Comparison of ENCODE assay signal across 9 mouse cellular contexts in the genomic region with DNA sequence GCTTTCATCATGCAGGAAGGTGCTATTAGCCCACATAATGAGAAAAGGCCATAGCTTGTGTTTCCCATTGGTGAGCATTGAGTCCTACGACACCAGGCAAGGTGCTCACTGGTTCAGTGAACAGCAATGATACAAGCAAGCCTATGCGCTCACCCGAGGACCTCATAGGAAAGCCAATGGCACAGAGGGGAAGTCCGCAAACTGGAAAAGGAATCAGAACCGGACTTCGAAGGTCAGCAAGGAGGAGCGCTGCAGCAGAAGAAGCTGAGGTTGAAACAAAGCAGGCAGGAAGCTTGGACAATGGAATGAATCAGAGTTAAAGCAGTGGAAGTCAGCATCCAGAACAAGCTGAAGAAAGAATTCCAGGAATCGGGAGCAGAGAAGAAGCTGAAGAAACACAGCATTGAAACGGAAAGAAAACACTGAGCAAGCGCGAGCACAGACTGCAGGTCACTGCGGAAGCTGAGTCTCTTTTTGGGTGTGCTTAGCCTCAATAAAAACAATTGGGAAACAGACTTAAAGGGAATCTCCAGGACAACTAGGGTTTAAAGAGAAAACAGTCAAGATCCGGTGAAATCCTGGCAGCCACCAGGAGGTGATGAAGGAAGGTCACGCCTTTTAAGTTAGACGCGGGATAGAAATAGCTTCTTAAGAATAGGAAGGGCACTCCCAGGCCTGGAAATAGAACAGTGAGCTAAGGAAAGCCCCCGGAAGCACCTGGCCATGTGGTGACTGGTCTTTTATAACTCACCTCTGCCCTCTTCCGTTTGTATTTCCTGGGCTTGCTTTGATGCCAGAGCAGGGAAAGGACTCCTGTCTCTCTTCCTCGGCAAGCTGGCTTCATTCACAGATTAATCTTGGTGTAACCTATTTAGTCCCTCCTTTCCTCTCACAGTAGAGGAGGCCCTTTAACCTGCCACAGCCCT.
DNase-seq lines count a peak whose midpoint lies in the region; ATAC-seq and TF ChIP-seq lines count a peak whose summit lies in the region.
"Had no signal": no experiment of that assay in that cellular context is flagged by ENCODE, and none has a peak within 500 bp of the region (broad histone marks: within the 10 kb centered on the region; RNA-seq: fewer than 3 reads in every experiment).

No protein-coding gene starts in this region.

- no peaks in the 10 kb centered on the region for H3K36me3 ChIP-seq in kidney, embryonic 15.5 days
- H3K36me3 ChIP-seq in hindbrain, postnatal 0 days (ENCODE audit: insufficient read depth, low read length) = no peaks in the 10 kb centered on the region
- no peaks in the 10 kb centered on the region for H3K36me3 ChIP-seq in forebrain, embryonic 15.5 days

- ATAC-seq in kidney, embryonic 15.5 days (replicated peaks; ENCODE audit: low FRiP score) = peak; percentile 17; the same call in 1 of the 2 replicates
- peak; percentile 40 for ATAC-seq in megakaryocyte progenitor cell, adult 5-6 weeks (replicated peaks; ENCODE audit: poor library complexity)
- ATAC-seq in hindbrain, postnatal 0 days = no peak
- ATAC-seq in forebrain, embryonic 15.5 days (replicated peaks) = no peak

- peak overlapping the region; percentile 41; the same call in 1 of the 2 replicates for H3K27ac ChIP-seq in kidney, embryonic 15.5 days
- no peak overlapping the region for H3K27ac ChIP-seq in hindbrain, postnatal 0 days
- H3K27ac ChIP-seq in forebrain, embryonic 15.5 days (replicated peaks) = no peak overlapping the region

- H3K4me2 ChIP-seq in kidney, embryonic 15.5 days = no peak overlapping the region
- H3K4me2 ChIP-seq in hindbrain, postnatal 0 days (ENCODE audit: low read depth, low read length) = no peak overlapping the region
- no peak overlapping the region; the same call in 1 of the 2 replicates for H3K4me2 ChIP-seq in forebrain, embryonic 15.5 days (replicated peaks)

- H3K9ac ChIP-seq in kidney, embryonic 15.5 days = no peak overlapping the region
- no peak overlapping the region for H3K9ac ChIP-seq in hindbrain, postnatal 0 days (replicated peaks; ENCODE audit: low read length)
- H3K9ac ChIP-seq in forebrain, embryonic 15.5 days (replicated peaks) = no peak overlapping the region

- H3K9me3 ChIP-seq in kidney, embryonic 15.5 days (replicated peaks) = no peaks in the 10 kb centered on the region
- H3K9me3 ChIP-seq in hindbrain, postnatal 0 days (ENCODE audit: low read length) = no peaks in the 10 kb centered on the region
- no peaks in the 10 kb centered on the region for H3K9me3 ChIP-seq in forebrain, embryonic 15.5 days

- H3K4me3 ChIP-seq in kidney, embryonic 15.5 days (replicated peaks) = no peak overlapping the region
- no peak overlapping the region for H3K4me3 ChIP-seq in hindbrain, postnatal 0 days (ENCODE audit: low read length)
- no peak overlapping the region for H3K4me3 ChIP-seq in forebrain, embryonic 15.5 days
- H3K4me3 ChIP-seq: erythroblast, embryonic 14.5 days had no signal

- H3K27me3 ChIP-seq in kidney, embryonic 15.5 days = no peaks in the 10 kb centered on the region
- no peaks in the 10 kb centered on the region for H3K27me3 ChIP-seq in hindbrain, postnatal 0 days (ENCODE audit: insufficient read depth, low read length)
- no peaks in the 10 kb centered on the region for H3K27me3 ChIP-seq in forebrain, embryonic 15.5 days

- H3K4me1 ChIP-seq in kidney, embryonic 15.5 days = peaks cover 7% of the 10 kb centered on the region
- H3K4me1 ChIP-seq in hindbrain, postnatal 0 days (ENCODE audit: insufficient read depth, low read length) = no peaks in the 10 kb centered on the region
- H3K4me1 ChIP-seq in forebrain, embryonic 15.5 days = no peaks in the 10 kb centered on the region

- WGBS in kidney, embryonic 15.5 days = 66% methylated on average over 19 of the region's 19 CpGs
- 66% methylated on average over 19 of the region's 19 CpGs for WGBS in hindbrain, postnatal 0 days
- 75% methylated on average over 19 of the region's 19 CpGs for WGBS in forebrain, embryonic 15.5 days

- DNase-seq in adrenal gland, adult 2 months = peak; percentile 49
- no peak for DNase-seq in adrenal gland, postnatal 4 days (ENCODE audit: low spot score in 2 of 2)
- peak; percentile 98 for DNase-seq in heart, adult 11 months
- DNase-seq in cerebellum, adult 9-10 months = no peak
- no peak for DNase-seq in hindbrain, postnatal 0 days (ENCODE audit: low spot score)

- TF ChIP-seq CTCF in hindbrain, postnatal 0 days (IDR thresholded peaks at IDR 0.05; ENCODE audit: low read depth) = no peak

Comparison
In these comparisons a context has a peak if more than half of its experiments do, and no peak if none do; other contexts are left out.
1. DNase-seq: peak in adrenal gland, adult 2 months (single experiment) and heart, adult 11 months (single experiment); none in adrenal gland, postnatal 4 days (0 of 2), cerebellum, adult 9-10 months (single experiment) and hindbrain, postnatal 0 days (single experiment).
2. ATAC-seq: peak in kidney, embryonic 15.5 days (single experiment) and megakaryocyte progenitor cell, adult 5-6 weeks (single experiment); none in hindbrain, postnatal 0 days (single experiment) and forebrain, embryonic 15.5 days (single experiment).